Mouse (Mus musculus): ENCODE results near the gene Slc35e4.
A peak's percentile ranks its signal among the peaks of the same experiment; 100 is the strongest.
"Not testable (repeated sequence)": the region's sequence is repeated elsewhere in the genome, so short reads cannot be mapped to it uniquely, and the experiment has no call there.

Slc35e4 gene

DNA sequence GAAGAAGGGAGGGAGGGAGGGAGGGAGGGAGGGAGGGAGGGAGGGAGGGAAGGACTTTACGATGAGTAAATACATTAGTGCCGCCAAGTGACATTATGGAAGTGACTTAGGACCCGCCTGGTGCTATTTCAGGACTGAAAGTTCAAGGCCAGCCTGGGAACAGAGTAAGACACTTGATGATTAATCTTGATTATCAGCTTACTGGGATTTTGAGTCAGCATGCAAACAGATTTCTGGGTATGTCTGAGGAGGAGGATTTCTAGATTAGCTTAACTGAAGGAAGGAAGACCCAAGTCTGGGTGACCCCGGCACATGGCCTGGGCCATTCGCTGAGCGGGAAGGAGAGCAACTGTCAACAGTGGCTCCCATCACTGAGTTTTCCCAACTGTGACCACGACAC, 6.0 kb upstream of the Slc35e4 start:
- no peak for DNase-seq (ENCODE audit: low read depth in 1 of 2, low spot score in 2 of 2)

DNA sequence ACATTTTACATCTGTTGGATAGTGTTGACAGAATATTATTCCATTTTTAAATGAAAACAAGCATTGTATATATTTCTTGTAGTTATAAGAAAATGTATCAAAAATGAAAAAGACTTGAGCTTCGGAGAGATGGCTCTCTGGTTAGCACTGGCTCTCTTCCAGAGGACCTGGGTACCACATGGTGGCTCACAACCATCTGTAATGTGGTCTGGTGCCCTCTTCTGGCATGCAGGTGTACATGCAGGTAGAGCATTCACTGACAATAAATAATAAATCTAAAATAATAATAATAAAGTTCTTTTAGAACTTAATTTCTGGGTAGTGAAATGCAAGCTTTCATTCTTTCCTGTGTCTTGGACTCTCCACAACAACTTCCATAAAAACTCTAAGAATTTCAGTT, 4.3 kb upstream of the Slc35e4 start:
- DNase-seq (ENCODE audit: low read depth in 1 of 2, low spot score in 2 of 2): no peak

DNA sequence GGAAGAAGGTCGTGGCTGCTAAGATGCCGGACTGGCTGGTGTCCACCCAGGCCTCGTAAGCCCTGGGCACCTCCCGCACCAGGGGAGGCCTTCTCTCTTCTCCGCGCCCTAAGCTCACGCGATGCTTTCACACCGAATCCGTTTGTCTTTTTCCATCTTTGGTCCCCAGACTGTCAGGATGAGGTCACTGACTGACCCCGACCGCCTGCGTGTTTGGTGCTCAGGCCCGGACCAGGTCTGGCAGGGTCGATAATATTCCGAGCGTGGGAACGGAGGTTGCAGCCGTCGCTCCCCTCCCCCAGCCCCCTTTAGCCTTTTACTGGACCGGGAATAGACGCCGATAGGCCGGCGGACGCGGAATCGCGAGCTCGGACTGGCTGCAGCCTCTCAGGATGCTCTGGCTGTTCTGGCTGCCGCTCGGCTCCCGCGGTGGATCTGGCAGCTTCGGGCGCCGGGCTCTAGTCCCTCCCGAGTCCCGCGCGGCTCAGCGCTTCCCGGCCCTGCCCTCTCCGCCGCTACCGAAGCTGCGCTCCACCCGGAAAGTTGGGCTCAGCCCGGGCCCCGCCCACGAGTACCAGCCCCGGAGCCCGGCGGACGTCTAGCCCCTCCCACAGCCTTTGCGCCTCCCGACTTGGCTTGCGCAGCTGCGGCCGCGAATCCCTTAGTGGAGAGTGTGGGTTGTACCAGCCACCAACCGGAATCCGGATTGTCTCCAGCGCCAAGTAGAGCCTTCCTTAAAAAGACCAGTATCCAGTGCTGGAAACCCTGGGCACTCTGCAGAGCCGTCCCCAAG, 952 bp downstream of the Slc35e4 start:
- DNase-seq (ENCODE audit: low read depth in 1 of 2, low spot score in 2 of 2): peak; percentile 82 to 85

- DNase-seq (ENCODE audit: low read depth in 1 of 2, low spot score in 2 of 2): no peak
Observed at GRCm38 (mm10) chr11:3912875-3913271, 1.6 kb downstream of the Slc35e4 start.

GRCm38 (mm10) chr11:3912100-3912874, 2.2 kb downstream of the Slc35e4 start:
- DNase-seq (ENCODE audit: low read depth in 1 of 2, low spot score in 2 of 2): no peak

DNA sequence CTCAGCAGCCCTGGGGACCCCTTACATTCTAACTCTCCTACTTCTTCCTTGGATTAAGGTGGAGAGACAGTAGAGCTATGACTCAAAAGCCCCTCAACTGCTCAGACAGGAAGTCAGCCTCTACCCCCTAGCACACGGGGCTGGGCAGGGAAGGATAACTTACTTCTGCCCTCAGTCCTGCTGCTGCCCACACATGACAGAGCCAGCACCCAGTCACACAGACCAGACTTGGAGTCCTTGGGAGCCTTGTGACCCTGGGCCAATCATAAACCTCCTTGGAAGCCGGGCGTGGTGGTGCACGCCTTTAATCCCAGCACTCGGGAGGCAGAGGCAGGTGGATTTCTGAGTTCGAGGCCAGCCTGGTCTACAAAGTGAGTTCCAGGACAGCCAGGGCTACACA, 3.0 kb downstream of the Slc35e4 start:
- DNase-seq (ENCODE audit: low read depth in 1 of 2, low spot score in 2 of 2): not testable (repeated sequence)

- DNase-seq (ENCODE audit: low read depth in 1 of 2, low spot score in 2 of 2): no peak
Observed at GRCm38 (mm10) chr11:3910513-3911310, 3.8 kb downstream of the Slc35e4 start.

GRCm38 (mm10) chr11:3909236-3909635, 5.2 kb downstream of the Slc35e4 start:
- DNase-seq (ENCODE audit: low read depth in 1 of 2, low spot score in 2 of 2): no peak

DNA sequence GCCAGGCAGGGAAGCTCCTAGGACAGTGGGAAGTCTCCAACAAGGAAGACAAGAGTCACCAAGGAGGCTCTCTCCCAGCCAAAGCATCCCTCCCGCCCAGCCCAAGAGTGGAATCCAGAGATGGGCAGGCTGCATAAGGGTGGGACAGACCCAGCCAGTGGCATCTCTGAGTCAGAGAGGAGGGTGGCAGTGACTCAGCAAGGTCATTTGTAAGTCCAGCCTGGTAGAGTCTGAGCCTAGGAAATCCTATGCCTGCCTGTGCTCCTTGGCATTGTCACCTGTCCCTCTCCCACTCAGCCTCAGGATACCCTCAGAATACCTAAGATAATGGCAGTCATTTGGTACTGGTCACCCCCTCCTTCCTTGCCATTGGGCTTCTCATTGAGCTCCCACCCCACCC, 9.0 kb downstream of the Slc35e4 start:
- no peak for DNase-seq (ENCODE audit: low read depth in 1 of 2, low spot score in 2 of 2)

- no peak for DNase-seq (ENCODE audit: low read depth in 1 of 2, low spot score in 2 of 2)
Observed at GRCm38 (mm10) chr11:3904673-3905072, 9.8 kb downstream of the Slc35e4 start.

DNA sequence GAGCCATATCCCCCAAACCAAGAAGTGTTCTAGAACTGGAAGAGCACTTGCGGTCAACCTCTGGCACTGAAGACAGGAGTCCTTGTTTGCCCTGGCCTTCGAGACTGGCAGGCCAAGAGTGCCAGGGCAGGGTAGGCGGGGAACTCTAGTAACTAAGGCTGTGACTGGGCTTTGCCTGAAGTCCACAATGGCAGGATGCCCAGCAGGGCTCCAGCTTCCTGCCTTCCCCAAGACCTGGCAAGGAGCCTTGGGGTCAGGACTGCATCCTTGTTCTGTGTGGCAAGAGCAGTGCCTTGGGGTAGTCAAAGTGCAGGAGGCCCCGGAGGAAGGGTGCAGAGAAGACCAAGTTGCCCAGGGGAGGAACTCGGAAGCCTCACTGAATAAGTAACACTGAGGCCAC, 11.4 kb downstream of the Slc35e4 start:
- DNase-seq (ENCODE audit: low read depth in 1 of 2, low spot score in 2 of 2): no peak

DNA sequence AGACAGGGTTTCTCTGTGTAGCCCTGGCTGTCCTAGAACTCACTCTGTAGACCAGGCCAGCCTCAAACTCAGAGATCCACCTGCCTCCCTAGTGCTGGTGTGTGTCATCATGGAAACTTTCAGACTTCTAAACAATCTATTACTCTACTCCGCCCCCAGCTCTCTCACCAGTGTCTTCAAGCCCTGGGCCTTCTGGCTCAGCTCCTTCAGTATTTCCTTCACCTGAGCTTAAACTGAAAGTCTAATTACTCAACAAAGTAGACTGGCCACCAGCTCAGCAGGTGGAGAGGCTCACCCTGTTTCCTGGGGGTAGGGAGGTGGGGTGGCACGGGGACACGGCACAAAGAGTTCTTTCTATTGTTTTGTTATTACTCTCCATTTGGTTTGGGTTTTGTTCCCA, 11.9 kb downstream of the Slc35e4 start:
- no peak for DNase-seq (ENCODE audit: low read depth in 1 of 2, low spot score in 2 of 2)

DNA sequence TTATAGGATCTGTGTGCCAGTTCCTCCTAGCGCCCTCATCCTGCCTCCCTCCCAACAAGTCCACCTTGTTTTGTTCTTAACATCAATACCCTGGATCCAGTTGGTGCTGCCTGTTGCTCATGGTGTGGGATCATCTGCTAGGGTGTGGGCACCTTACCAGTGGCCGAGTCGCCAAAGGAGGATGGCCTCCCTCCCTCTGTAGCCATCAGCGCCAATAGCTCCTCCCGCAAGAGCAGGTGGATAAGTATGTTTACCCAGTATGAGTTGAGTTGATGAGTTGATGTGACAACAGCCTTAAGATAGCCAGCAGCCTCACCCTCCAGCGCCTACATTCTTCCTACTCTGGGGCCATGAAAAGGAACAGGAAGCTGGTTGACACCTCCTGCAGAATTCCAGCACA, 14.2 kb downstream of the Slc35e4 start:
- no peak for DNase-seq (ENCODE audit: low read depth in 1 of 2, low spot score in 2 of 2)

DNA sequence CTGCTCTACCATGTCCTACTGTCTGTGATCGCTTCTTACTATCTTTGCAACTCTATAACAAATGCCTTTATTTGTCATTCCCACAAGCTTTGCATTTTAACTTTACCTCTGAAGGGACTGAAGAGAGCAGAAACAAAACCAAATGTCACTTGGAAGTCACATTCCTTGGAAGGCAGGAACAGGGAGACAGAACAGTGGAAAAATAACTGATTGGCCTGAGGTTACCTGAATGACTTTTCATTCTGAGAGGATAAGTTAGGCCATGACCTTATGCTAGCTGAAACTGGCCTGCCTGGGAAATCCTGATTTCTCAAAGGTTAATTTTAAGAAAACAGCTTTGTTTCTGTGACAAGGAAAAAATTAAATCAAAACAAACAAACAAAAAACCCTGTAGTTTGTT, 18.5 kb downstream of the Slc35e4 start:
- no peak for DNase-seq (ENCODE audit: low read depth in 1 of 2, low spot score in 2 of 2)

DNA sequence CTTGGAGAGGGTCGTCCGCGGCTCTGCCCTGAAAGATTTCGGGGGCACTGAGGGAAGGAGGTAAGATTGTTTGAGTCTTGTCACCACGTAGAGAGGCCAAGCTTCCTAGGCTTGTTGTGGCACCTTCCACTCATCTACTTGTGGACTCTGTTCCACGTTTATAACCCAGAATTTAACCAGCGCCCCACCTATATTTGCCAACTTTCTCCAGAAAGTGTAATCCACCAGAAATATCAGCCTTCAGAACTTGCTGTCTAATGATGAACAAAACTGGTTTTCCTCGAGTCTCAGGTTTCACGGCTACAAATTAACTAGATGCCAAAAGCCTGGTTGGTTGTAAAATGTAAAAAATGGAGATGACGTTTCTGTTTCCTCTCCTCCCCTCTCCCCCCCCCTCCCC, 19.0 kb downstream of the Slc35e4 start:
- no peak for DNase-seq (ENCODE audit: low read depth in 1 of 2, low spot score in 2 of 2)

GRCm38 (mm10) chr11:3894406-3895281, 19.8 kb downstream of the Slc35e4 start, which contains the start of the genes 4921536K21Rik and Dusp18:
4921536K21Rik (minus strand) TSS chr11:3895098.
Dusp18 (plus strand) TSS chr11:3895240.
- DNase-seq (ENCODE audit: low read depth in 1 of 2, low spot score in 2 of 2): peak; percentile 86 to 92

GRCm38 (mm10) chr11:3893970-3894369, 20.5 kb downstream of the Slc35e4 start:
- DNase-seq (ENCODE audit: low read depth in 1 of 2, low spot score in 2 of 2): no peak

DNA sequence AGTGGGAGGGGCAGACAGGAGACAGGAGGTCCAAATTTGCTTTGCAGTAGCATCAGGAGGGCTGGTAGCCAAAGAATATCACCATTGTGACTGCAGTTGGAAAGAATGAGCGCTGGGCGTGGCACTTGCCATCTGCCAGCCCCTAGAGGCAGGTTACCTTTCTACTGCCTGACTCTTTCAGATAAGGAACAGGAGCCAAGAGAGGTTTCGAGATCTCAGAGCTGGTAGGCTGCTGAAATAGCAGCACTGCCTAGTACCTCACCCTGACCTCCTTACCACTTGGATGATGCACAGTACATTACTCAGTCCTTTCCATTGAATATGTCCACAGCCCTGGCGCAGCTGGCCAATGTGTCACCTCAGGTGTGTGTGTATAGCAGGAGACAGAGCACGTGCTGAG, 27.1 kb downstream of the Slc35e4 start:
- no peak for DNase-seq (ENCODE audit: low read depth in 1 of 2, low spot score in 2 of 2)

DNA sequence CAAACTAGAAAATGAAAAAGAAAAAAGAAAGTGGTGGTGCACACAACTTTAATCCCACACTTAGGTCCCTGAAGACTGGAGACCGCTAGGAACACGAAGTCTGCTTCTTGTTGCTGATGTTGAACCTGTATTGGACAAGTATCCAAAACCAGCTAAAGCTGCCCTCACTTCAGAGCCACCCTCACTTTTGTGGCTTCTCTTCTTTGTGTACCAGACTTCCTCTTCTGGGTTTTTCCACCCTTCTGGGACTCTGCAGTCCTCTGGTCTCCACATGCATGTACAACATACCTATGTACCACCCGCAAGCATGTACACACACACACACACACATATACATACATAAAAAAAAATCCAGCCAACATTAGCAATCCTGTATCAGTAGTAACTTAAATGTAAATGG, 30.8 kb downstream of the Slc35e4 start:
- no peak for DNase-seq (ENCODE audit: low read depth in 1 of 2, low spot score in 2 of 2)

GRCm38 (mm10) chr11:3879836-3880235, 34.6 kb downstream of the Slc35e4 start:
- DNase-seq (ENCODE audit: low read depth in 1 of 2, low spot score in 2 of 2): peak in 1 of 2 experiments; percentile 48

- no peak for DNase-seq (ENCODE audit: low read depth in 1 of 2, low spot score in 2 of 2)
Observed at GRCm38 (mm10) chr11:3878660-3879059, 35.8 kb downstream of the Slc35e4 start.

Data from monocyte, adult 2 months (primary cell).